Mouse (Mus musculus) erythroblast, embryonic 14.5 days (primary cell): ENCODE results near the gene Bach2. TPM values are rescaled to one million over a fixed set of nuclear protein-coding genes. Genes with fewer than 3 reads are reported as not detected.

ENCODE experiments used
- H3K27me3 ChIP-seq: 2 replicates; pipeline ENCODE4 v1.6.1; 2012; ENCODE audit warnings: inconsistent platforms; ENCODE audit not compliant: control insufficient read depth
- H3K36me3 ChIP-seq: 2 replicates; pipeline ENCODE4 v1.6.1; 2012; ENCODE audit warnings: mild to moderate bottlenecking, inconsistent platforms; ENCODE audit not compliant: control insufficient read depth
- H3K4me1 ChIP-seq: 2 replicates; pipeline ENCODE4 v1.6.1; 2012; ENCODE audit warnings: inconsistent platforms; ENCODE audit not compliant: control insufficient read depth
- H3K4me3 ChIP-seq: replicated peaks from 2 replicates; pipeline ENCODE3; 2012; ENCODE audit warnings: moderate library complexity, mild to moderate bottlenecking, inconsistent platforms
- H3K9me3 ChIP-seq: 2 replicates; pipeline ENCODE4 v1.6.1; 2012; ENCODE audit warnings: low read length, inconsistent platforms, mixed read lengths; ENCODE audit not compliant: control insufficient read depth
- GATA1 ChIP-seq: IDR thresholded peaks from 2 replicates; pipeline ENCODE4 v1.6.1; 2012; ENCODE audit warnings: low read length, inconsistent platforms, mixed read lengths
- TAL1 ChIP-seq: IDR thresholded peaks from 3 replicates; pipeline ENCODE4 v1.6.1; 2012; ENCODE audit warnings: low read length, inconsistent platforms, mixed read lengths
- polyA plus RNA-seq: library from polyadenylated mRNA; stranded (reverse); fragments of >175 nt; gene quantifications from 2 replicates; pipeline ENCODE4 v1.2.3, GENCODE M21; 2012

The Bach2 gene
- polyA plus RNA-seq, 1 experiment = 0.02 TPM

DNA sequence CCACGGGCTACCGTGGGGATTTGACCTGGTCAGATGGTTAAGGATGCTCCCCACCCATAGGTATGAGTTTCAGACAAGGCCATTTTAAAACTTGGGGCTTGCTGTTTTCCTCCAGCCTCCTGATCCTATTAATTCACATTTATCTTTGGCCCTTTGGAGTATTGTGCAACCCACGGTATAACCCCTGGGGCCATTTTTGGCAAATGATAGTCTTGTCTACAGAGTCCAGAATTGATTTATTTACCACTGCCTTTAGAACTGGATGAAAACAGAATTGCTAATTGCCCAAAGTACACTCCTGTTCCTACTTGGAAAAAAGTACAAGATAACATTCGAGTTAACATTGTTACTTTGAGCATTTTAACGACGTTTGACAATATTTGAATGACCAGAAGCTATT lies 7.0 kb downstream of the Bach2 start:
- no peaks in the 10 kb centered on the region for H3K9me3 ChIP-seq
- H3K36me3 ChIP-seq = no peaks in the 10 kb centered on the region
- peaks cover 17% of the 10 kb centered on the region for H3K27me3 ChIP-seq
- no peak overlapping the region for H3K4me3 ChIP-seq
- TF ChIP-seq TAL1 = no peak
- peaks cover 26% of the 10 kb centered on the region for H3K4me1 ChIP-seq

DNA sequence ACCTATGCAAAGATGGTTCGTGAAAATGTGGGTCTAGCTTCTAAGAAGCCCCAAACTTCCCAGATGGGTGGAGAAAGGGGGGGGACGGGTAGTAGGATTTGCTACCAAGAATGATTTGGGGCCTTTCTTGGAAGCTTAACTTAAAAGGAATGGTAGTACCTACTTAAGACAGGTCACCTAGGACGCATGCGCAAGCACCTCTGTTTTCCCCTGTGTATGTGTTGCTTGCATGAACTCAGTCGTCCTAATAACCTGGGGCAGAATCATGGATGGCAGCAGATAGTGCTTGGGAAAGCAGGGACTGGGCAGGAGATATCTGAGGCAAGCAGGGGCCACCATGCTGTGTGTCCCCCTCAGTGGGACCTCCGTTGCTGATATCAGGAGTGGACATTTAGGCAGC lies 7.4 kb downstream of the Bach2 start:
- H3K27me3 ChIP-seq = peaks cover 14% of the 10 kb centered on the region
- TF ChIP-seq GATA1 (no peak), TAL1 (no peak)
- H3K4me1 ChIP-seq = peaks cover 29% of the 10 kb centered on the region
- H3K36me3 ChIP-seq = no peaks in the 10 kb centered on the region
- no peaks in the 10 kb centered on the region for H3K9me3 ChIP-seq
- no peak overlapping the region for H3K4me3 ChIP-seq

DNA sequence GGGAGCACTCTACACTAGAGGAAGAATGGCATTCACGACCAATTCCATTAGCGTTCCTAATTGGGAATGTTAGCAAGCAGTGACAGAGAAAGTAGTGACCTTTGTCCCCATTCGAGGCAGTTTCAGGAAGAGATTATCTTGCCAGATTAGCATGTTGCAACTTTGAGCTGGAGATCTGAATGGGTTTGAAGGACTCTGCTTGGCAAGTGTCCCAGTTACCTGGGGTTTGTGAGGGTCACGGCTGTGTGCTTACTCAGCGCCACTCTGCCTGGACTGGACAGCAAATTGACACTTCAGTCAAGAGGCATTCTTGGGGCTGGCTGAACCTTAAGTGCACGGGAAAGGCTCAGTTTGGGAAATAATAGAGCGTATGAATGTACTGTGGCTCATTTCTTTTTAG lies 8.2 kb downstream of the Bach2 start:
- H3K4me3 ChIP-seq = no peak overlapping the region
- peaks cover 9% of the 10 kb centered on the region for H3K27me3 ChIP-seq
- H3K36me3 ChIP-seq = no peaks in the 10 kb centered on the region
- TF ChIP-seq TAL1 (no peak), GATA1 (no peak)
- peaks cover 31% of the 10 kb centered on the region for H3K4me1 ChIP-seq
- no peaks in the 10 kb centered on the region for H3K9me3 ChIP-seq

DNA sequence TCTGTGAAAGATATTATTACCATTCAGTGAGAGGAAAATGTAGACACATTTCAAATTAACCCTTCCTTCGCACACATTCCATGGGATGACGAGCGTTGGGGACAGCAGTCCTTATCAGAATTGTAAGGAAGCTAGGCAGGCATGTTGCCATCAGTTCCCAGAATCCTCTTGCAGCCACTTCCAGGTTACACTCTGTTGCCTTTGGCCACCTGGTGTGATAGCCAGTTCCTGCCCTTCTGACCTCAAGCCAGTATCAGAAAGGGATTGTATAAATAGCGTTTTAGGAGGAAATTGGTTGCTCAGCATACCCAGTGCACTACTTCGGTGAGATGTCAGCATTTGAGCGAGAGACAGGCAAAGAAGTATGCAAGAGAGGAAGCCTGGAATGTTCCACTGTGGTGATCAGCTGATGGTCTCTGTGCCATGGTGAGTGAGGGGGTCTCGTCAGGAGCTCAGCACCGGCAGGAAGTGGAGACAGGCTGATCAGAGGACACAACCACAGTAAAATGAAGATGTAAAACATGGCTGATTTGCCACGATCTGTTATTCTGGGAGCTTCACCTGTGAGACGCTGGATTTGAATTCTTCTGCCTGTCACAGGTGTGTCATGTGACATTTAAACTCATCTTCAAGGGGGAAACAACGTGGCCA lies 9.0 kb downstream of the Bach2 start:
- TF ChIP-seq TAL1 = no peak
- TF ChIP-seq GATA1 = no peak
- Histone ChIP-seq H3K4me3 (no peak overlapping the region), H3K36me3 (no peaks in the 10 kb centered on the region), H3K9me3 (no peaks in the 10 kb centered on the region), H3K4me1 (peaks cover 31% of the 10 kb centered on the region), H3K27me3 (peaks cover 7% of the 10 kb centered on the region; the same call in 1 of the 2 replicates)

DNA sequence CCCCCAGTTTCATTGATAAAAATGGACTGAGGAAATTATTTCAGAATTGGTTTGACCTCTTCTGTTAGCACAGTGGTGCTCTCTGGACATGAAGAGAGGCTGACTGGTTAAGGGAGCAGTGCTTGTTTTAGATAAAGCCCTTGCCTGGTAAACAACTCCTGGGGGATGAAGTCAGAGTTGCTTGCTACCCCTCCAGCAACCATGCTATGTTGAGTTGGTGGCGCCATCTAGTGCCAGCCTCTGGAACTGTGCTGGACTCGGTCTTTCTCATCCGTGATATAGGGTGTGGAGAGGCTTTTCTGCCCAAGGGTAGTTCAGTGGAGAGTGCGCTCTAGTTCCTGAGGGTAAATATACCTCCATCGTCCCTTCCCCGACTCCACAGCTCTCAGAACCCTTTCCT lies 9.6 kb downstream of the Bach2 start:
- no peak for TF ChIP-seq TAL1
- TF ChIP-seq GATA1 = no peak
- Histone ChIP-seq H3K36me3 (no peaks in the 10 kb centered on the region), H3K4me3 (no peak overlapping the region), H3K27me3 (peaks cover 7% of the 10 kb centered on the region; the same call in 1 of the 2 replicates), H3K9me3 (no peaks in the 10 kb centered on the region), H3K4me1 (peaks cover 31% of the 10 kb centered on the region)

DNA sequence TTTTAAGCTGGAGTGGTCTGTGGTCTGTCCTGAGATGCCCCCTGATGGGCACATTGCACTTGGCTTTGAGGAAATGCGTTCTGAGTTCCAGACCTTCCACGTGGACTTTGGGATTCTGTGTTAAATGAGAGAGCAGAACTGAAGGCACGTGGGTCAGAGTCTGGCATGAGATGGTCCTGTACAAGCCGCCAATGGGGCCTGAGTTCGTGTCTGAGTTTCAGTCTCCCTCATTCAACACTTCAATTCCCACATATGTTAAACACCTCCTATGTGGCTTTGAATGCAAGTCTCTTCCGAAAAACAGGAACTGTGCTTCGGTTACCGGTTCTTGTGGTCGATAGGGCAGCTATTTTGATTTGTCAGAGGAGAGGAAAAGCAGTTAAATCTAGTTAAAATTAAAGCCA lies 10.4 kb downstream of the Bach2 start:
- H3K4me3 ChIP-seq = no peak overlapping the region
- no peak for TF ChIP-seq GATA1
- TF ChIP-seq TAL1 = no peak
- H3K36me3 ChIP-seq = no peaks in the 10 kb centered on the region
- peaks cover 31% of the 10 kb centered on the region for H3K4me1 ChIP-seq
- H3K9me3 ChIP-seq = no peaks in the 10 kb centered on the region
- H3K27me3 ChIP-seq = peaks cover 7% of the 10 kb centered on the region; the same call in 1 of the 2 replicates

DNA sequence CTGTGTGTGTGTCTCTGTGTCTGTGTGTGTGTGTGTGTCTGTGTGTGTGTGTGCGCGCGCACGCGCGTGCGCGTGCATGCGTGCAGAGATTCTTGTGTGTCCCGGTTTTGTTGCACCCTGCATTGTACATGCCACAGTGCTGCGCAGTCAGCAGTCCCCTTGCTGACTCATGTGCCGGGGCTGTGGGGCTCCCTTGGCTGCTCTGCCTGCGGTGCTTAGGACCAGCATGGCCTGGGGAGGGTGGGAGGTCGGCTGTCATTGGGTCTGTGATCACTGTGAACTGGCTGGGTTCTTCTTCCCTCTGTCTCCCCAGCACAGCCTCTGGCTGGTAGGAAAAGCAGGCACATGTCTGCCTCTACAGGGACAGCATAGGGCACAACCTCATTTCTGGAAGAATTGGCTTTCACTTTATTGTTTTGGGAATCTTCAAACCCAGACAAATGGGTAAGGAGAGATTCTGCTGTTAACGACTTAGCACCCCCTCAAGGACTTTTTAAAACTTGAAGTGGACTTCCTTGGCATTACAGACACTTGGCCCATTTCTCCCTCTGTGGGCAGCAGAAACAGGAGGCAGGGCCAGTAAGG lies 11.2 kb downstream of the Bach2 start:
- Histone ChIP-seq H3K36me3 (no peaks in the 10 kb centered on the region), H3K27me3 (peaks cover 7% of the 10 kb centered on the region; the same call in 1 of the 2 replicates), H3K9me3 (no peaks in the 10 kb centered on the region), H3K4me3 (peak overlapping the region; percentile 56), H3K4me1 (peaks cover 31% of the 10 kb centered on the region)
- TF ChIP-seq TAL1 (no peak), GATA1 (no peak)

DNA sequence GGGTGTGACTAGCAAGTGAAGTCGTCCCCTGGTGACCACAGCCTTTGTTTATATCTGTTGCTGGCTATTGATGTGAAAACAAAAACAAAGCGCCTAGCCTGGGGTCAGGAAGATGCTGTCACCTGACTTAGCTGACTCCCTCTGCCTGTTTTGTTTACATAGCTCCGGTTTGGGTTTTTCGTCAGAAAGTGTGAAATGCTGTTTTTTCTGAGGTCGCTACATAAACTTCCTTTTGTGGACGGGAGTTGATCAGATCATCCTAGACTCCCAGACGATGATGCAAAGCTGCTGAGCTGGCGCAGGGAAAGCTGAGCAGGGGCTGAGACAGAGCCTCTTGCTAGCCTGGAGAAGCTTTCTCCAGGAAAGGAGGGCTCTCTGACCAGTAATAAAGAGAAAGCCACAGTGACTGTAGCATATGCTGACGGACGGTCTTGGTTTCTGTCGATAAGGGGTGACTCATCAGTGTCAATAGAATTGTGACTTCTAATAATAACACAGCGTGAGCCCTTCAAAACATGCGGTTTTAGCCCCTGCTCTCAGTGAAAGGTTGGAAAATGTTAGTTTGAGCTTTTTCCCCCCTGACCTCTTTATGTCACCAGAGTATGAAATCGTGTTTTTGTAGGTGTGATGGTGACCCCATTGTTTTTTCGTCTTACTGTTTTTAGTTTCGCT lies 11.9 kb downstream of the Bach2 start:
- Histone ChIP-seq H3K4me3 (peak overlapping the region; percentile 56), H3K36me3 (no peaks in the 10 kb centered on the region), H3K9me3 (no peaks in the 10 kb centered on the region), H3K4me1 (peaks cover 31% of the 10 kb centered on the region), H3K27me3 (peaks cover 7% of the 10 kb centered on the region; the same call in 1 of the 2 replicates)
- TF ChIP-seq GATA1 (no peak), TAL1 (no peak)

DNA sequence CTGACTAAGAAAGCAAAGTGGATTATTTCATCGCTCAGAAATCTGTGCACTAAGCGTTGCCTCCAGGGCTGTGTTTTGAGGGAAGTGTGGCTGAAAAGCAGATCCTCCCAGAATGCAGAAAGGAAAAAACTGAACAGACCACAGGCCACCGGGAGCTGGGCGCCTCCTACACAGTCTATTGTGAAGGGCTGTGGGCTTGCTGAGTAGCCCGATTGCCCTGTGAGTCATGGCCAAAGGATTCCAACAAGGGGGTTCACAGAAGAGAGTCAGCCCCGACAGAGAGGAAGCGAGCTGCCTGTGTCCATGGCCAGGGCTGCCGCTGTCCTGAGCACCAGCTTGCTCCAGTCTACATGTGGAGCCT lies 12.4 kb downstream of the Bach2 start:
- Histone ChIP-seq H3K27me3 (peaks cover 7% of the 10 kb centered on the region; the same call in 1 of the 2 replicates), H3K9me3 (no peaks in the 10 kb centered on the region), H3K4me1 (peaks cover 31% of the 10 kb centered on the region), H3K36me3 (no peaks in the 10 kb centered on the region), H3K4me3 (peak overlapping the region; percentile 56)
- no peak for TF ChIP-seq TAL1
- TF ChIP-seq GATA1 = no peak
